Mouse (Mus musculus) liver, embryonic 16.5 days (tissue): ENCODE results near the gene Ptpn6. TPM values are rescaled to one million over a fixed set of nuclear protein-coding genes. Genes with fewer than 3 reads are reported as not detected.

Source experiments
- ATAC-seq: fragments of 200-750 bp; cut with Nextera tagmentation; 2 replicates; pipeline ENCODE4 v1.8.0; 2017; ENCODE audit warnings: low read depth, mild to moderate bottlenecking, moderate number of reproducible peaks, moderate library complexity
- H3K27ac ChIP-seq: fragments of 300-500 bp; sonication (generic); 2 replicates; pipeline ENCODE4 v1.5.1; 2014; ENCODE audit warnings: mild to moderate bottlenecking, low read length
- H3K27me3 ChIP-seq: fragments of 300-500 bp; sonication (generic); 2 replicates; pipeline ENCODE4 v1.6.1; 2014; ENCODE audit warnings: low read depth, low read length, mixed read lengths; ENCODE audit not compliant: control insufficient read depth, insufficient read depth
- H3K36me3 ChIP-seq: fragments of 300-500 bp; sonication (generic); 2 replicates; pipeline ENCODE4 v1.6.1; 2014; ENCODE audit warnings: mild to moderate bottlenecking; ENCODE audit not compliant: control insufficient read depth, insufficient read depth
- H3K4me1 ChIP-seq: fragments of 300-500 bp; sonication (generic); 2 replicates; pipeline ENCODE4 v1.6.1; 2014; ENCODE audit warnings: low read depth, low read length, mixed read lengths; ENCODE audit not compliant: control insufficient read depth
- H3K4me2 ChIP-seq: fragments of 300-500 bp; sonication (generic); 2 replicates; pipeline ENCODE4 v1.6.1; 2014; ENCODE audit warnings: low read depth, low read length, mixed read lengths
- H3K4me3 ChIP-seq: fragments of 300-500 bp; sonication (generic); 2 replicates; pipeline ENCODE4 v1.5.1; 2014; ENCODE audit warnings: low read depth, mild to moderate bottlenecking, low read length
- H3K9ac ChIP-seq: fragments of 300-500 bp; sonication (generic); 2 replicates; pipeline ENCODE4 v1.6.1; 2014; ENCODE audit warnings: low read depth, low read length
- H3K9me3 ChIP-seq: fragments of 300-500 bp; sonication (generic); replicated peaks from 2 replicates; pipeline ENCODE4 v1.6.1; 2016; ENCODE audit warnings: low read length; ENCODE audit not compliant: control insufficient read depth
- WGBS: fragments of 180-500 bp; shearing (Covaris S2); extraction: QIAGEN DNeasy Blood & Tissue Kit; methylation state at CpG from one replicate; pipeline ENCODE4 v1.1.7; 2014; ENCODE audit not compliant: insufficient replicate concordance; 5-methylcytosine and 5-hydroxymethylcytosine counted together
- polyA plus RNA-seq: library from polyadenylated mRNA; unstranded; fragments of >200 nt; fragmentation: Nextera tagmentation; extraction: Ambion mirVana; gene quantifications from 2 replicates; pipeline ENCODE4 v1.2.1, GENCODE M21; 2015

Gene Ptpn6
- polyA plus RNA-seq, 1 experiment from 2014 or later = 38.3 TPM

DNA sequence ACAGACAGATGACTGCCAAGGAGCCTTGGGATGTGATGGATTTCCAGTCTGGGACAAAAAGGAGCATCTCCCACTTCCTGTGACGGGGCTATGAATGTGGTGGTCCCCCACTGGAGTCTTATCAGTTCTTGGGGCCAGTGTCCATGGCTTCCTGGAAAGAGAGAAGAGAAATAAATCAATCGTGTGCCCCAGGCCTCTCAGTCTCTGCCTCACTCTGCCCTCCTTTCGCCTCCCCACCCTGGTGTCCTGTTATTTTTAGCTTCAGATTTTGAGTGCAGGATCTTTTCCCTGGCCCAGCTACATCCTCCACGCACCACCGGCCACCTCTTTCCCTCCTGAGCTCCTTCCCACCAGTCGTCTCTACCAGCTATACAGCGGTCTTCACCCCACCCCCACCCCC lies 31.5 kb upstream of the Ptpn6 start:
- Histone ChIP-seq H3K27ac (no peak overlapping the region), H3K4me2 (no peak overlapping the region)
- ATAC-seq = no peak

GRCm38 (mm10) chr6:124769101-124769765 lies 30.7 kb upstream of the Ptpn6 start, which contains the start of gene Eno2:
Gene Eno2, minus strand, starts transcription at chr6:124769673.
- 0 out of 2 replicates have a peak, but pooled peaks have one; percentile 37 for ATAC-seq
- H3K4me2 ChIP-seq = peak within 1 kb of the TSS; percentile 55
- H3K36me3 ChIP-seq = no peaks in the 10 kb centered on the region
- peak within 1 kb of the TSS; percentile 51 for H3K4me3 ChIP-seq
- 0 out of 2 replicates have a peak within 1 kb of the TSS, but pooled peaks have one; percentile 25 for H3K9ac ChIP-seq
- WGBS = under 1% methylated on average over 54 of the region's 54 CpGs
- no peaks in the 10 kb centered on the region for H3K9me3 ChIP-seq
- H3K27me3 ChIP-seq = peaks cover 36% of the 10 kb centered on the region
- no peak within 1 kb of the TSS for H3K27ac ChIP-seq
- H3K4me1 ChIP-seq = peaks cover 13% of the 10 kb centered on the region

More for the DNA sequence above, 31.5 kb upstream of the Ptpn6 start:
- no peaks in the 10 kb centered on the region for H3K36me3 ChIP-seq
- H3K9me3 ChIP-seq = no peaks in the 10 kb centered on the region
- H3K4me1 ChIP-seq = peaks cover 13% of the 10 kb centered on the region
- no peak overlapping the region for H3K4me3 ChIP-seq
- no peak overlapping the region for H3K9ac ChIP-seq
- 21% methylated on average over 7 of the region's 7 CpGs for WGBS
- H3K27me3 ChIP-seq = peaks cover 36% of the 10 kb centered on the region

- no peak overlapping the region for H3K9ac ChIP-seq
- H3K4me3 ChIP-seq = peak overlapping the region; percentile 51
- H3K9me3 ChIP-seq = no peaks in the 10 kb centered on the region
- H3K36me3 ChIP-seq = no peaks in the 10 kb centered on the region
- no peak overlapping the region for H3K27ac ChIP-seq
- H3K4me2 ChIP-seq = peak overlapping the region; percentile 55
- H3K27me3 ChIP-seq = peaks cover 36% of the 10 kb centered on the region
- no peak for ATAC-seq
- 5% methylated on average over 9 of the region's 9 CpGs for WGBS
- peaks cover 13% of the 10 kb centered on the region for H3K4me1 ChIP-seq
Measured at GRCm38 (mm10) chr6:124768704-124769044, 30.2 kb upstream of the Ptpn6 start.

DNA sequence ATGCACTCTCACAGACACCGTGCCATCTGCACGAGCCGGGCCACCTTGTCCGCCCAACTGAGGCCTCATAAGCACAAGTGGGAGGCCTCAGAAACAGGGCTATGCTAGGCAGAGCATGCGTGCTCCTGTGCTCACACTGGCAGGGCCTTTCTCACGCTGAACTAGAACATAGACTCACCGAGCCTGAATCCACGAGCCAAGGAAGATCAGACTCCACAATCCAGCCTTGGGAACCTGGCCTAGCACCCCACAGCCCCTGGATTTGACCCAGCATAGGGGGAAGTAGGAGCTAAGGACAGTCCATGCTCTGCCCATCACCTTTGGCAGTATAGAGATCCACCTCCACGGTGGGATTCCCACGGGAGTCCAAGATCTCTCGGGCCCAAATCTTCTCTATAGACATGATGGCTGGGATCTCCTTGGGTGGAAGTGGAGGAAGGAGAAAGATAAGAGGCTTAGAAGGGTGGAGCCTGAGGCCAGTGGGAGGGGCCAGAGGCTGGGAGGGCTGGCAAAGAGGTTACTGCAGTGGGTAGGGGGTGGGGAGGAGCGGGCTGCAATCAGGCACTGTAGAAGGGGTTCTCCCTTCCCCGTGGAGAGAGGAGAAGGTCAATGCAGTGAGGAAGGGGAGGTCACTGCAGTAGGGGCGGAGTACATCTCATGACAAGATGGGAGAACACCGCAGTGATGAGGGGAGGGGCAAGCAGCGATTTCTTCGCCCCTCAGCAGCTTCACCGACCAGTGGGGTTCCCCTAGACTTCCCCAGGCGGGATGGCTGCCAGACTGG lies 29.6 kb upstream of the Ptpn6 start:
- H3K9ac ChIP-seq = no peak overlapping the region
- no peaks in the 10 kb centered on the region for H3K9me3 ChIP-seq
- H3K4me2 ChIP-seq = peak overlapping the region; percentile 3; the same call in 1 of the 2 replicates
- ATAC-seq = 0 out of 2 replicates have a peak, but pooled peaks have one; percentile 16
- H3K36me3 ChIP-seq = no peaks in the 10 kb centered on the region
- peaks cover 13% of the 10 kb centered on the region for H3K4me1 ChIP-seq
- WGBS = 27% methylated on average over 19 of the region's 19 CpGs
- no peak overlapping the region for H3K27ac ChIP-seq
- peaks cover 36% of the 10 kb centered on the region for H3K27me3 ChIP-seq
- H3K4me3 ChIP-seq = no peak overlapping the region

DNA sequence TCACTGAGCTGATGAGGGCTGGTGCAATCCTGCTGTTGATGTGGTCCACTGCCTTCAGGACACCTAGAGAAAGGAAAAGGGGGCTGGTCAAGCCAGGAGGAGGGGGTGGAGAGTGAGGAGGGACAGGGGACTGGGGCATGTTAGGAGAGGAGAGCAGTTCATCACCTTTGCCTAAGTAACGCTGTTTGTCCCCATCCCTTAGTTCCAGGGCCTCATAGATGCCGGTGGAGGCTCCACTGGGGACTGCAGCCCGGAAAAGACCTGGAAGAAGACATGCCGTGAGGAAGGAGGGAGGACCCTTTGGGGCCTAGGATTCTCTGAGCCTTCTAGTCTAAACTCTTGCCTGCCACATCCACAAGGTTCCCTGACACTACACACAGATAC lies 29.0 kb upstream of the Ptpn6 start:
- WGBS = 59% methylated on average over 4 of the region's 4 CpGs
- Histone ChIP-seq H3K36me3 (no peaks in the 10 kb centered on the region), H3K27me3 (peaks cover 36% of the 10 kb centered on the region), H3K9ac (no peak overlapping the region), H3K4me1 (peaks cover 13% of the 10 kb centered on the region), H3K9me3 (no peaks in the 10 kb centered on the region), H3K4me2 (no peak overlapping the region), H3K4me3 (no peak overlapping the region), H3K27ac (no peak overlapping the region)
- ATAC-seq = no peak

GRCm38 (mm10) chr6:124765951-124766350 lies 27.4 kb upstream of the Ptpn6 start:
- Histone ChIP-seq H3K4me2 (no peak overlapping the region), H3K4me3 (no peak overlapping the region), H3K9ac (no peak overlapping the region), H3K4me1 (peaks cover 13% of the 10 kb centered on the region), H3K27me3 (peaks cover 36% of the 10 kb centered on the region), H3K9me3 (no peaks in the 10 kb centered on the region), H3K27ac (no peak overlapping the region), H3K36me3 (no peaks in the 10 kb centered on the region)
- ATAC-seq = no peak
- 74% methylated on average over 7 of the region's 7 CpGs for WGBS

DNA sequence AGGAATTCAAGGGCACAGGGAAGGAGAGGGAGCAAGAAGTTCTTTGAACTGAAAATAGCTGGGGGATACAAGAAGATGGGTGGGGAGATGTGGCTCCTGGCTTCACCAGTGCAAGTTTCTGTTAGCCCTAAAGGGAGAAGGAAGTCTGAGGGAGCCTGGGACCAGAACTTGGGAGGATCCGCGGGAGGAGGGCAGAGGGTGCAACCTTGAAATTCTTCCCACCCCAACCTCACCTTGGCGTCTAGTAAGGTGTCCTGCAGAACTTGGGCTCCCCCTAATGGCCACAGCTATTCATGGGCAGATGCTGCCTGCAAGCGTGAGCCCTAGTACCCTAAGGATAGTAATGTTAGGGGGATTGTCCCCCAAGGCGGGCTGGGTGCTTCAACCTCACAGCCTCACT lies 20.7 kb upstream of the Ptpn6 start:
- no peaks in the 10 kb centered on the region for H3K9me3 ChIP-seq

DNA sequence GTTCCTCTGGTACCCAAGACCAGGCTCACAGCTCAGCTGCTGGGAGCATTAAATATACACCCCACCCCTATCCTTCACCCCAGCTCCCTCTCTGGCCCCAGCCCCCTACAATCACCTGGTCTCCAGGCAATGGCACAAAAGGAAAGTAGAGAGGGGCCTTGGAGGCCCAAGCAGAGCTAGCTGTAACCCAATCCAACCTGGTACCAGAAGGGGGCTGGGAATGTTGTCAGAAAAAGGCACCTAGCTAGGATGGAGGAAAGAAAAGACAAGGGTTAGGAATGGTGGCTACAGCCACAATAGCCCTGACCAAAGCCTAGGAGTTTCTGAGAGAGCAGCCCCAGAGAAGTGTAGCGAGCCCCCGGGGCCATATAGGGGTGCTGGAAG lies 20.3 kb upstream of the Ptpn6 start:
- no peak overlapping the region for H3K4me2 ChIP-seq
- no peak overlapping the region for H3K4me3 ChIP-seq
- no peaks in the 10 kb centered on the region for H3K9me3 ChIP-seq
- H3K36me3 ChIP-seq = no peaks in the 10 kb centered on the region
- ATAC-seq = no peak
- H3K27me3 ChIP-seq = peaks cover 48% of the 10 kb centered on the region
- peaks cover 6% of the 10 kb centered on the region for H3K4me1 ChIP-seq
- no peak overlapping the region for H3K9ac ChIP-seq
- H3K27ac ChIP-seq = no peak overlapping the region
- 33% methylated on average over 2 of the region's 2 CpGs for WGBS

More for the DNA sequence above, 20.7 kb upstream of the Ptpn6 start:
- Histone ChIP-seq H3K9ac (no peak overlapping the region), H3K4me2 (no peak overlapping the region), H3K27me3 (peaks cover 45% of the 10 kb centered on the region), H3K4me1 (peaks cover 6% of the 10 kb centered on the region), H3K36me3 (no peaks in the 10 kb centered on the region), H3K27ac (no peak overlapping the region), H3K4me3 (no peak overlapping the region)
- WGBS = 1% methylated on average over 5 of the region's 5 CpGs
- no peak for ATAC-seq
